Mouse (Mus musculus) kidney, adult 2 months (tissue): ENCODE measurements at regions not wholly inside any gene's neighbourhood (a gene's known extent, or its start where the extent isn't known, plus 50 kb on each side); places are given as distances from the start of the nearest gene placed in this dataset.

Experiments
- CTCF ChIP-seq: fragments of 200-500 bp; conservative IDR thresholded peaks from 2 replicates; pipeline ENCODE4 v1.5.1; 2011; ENCODE audit warnings: low read depth, mild to moderate bottlenecking, control low read depth, low read length, moderate library complexity, mixed read lengths; ENCODE audit not compliant: insufficient read depth, insufficient read length
- POLR2A ChIP-seq: fragments of 200-500 bp; IDR thresholded peaks from one replicate; pipeline ENCODE4 v1.6.1; 2011; ENCODE audit warnings: low read depth, low read length, control low read depth

DNA sequence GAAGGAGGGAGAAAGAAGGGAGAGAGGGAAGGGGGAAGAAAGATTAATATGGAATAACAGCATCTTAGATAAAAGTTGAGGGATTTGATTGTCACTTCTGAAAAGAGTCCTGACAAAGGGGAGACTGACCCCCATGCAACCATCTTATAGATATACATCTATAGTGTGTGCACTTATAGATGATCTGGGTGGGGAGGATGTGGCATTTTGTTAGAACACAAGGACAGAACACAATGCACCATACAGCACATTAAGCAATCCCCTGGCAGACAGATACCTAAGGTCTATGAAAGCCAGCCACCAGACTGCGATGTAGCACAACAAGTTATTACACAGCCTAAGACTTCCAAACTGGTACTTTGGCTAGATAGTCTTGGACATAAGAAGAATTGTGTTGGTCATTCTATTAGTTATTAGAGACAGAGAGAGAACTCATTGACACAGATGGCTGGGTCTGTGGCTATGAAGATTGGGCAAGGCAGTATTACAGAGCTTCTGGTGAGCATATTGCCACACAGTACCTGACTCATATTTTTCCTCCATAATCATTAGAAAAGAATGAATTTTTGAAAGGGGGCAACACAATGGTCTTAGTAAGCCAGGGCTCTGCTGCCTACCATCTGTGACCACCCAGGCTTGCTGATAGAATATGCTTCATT is 126.3 kb upstream of the Itgb1 start:
- TF ChIP-seq CTCF (no peak), POLR2A (no peak)
